Mouse (Mus musculus) kidney, postnatal 0 days (tissue): ENCODE measurements around the gene Hemk1. TPM values are rescaled to one million over a fixed set of nuclear protein-coding genes. Genes with fewer than 3 reads are reported as not detected.
A peak's percentile ranks its signal among the peaks of the same experiment; 100 is the strongest.

Source experiments
- ATAC-seq: fragments of 200-750 bp; cut with Nextera tagmentation; replicated peaks from 2 replicates; pipeline ENCODE4 v1.8.0; 2017; ENCODE audit warnings: low read depth, moderate number of reproducible peaks, moderate TSS enrichment, moderate library complexity; ENCODE audit not compliant: low FRiP score
- DNase-seq: peaks from one replicate; pipeline ENCODE4 v3.0.0-alpha.2; 2016; ENCODE audit warnings: low spot score
- H3K27ac ChIP-seq: fragments of 300-500 bp; sonication (generic); 2 replicates; pipeline ENCODE4 v1.5.1; 2014; ENCODE audit warnings: mild to moderate bottlenecking
- H3K27me3 ChIP-seq: fragments of 300-500 bp; sonication (generic); 2 replicates; pipeline ENCODE4 v1.6.1; 2014; ENCODE audit warnings: low read length, mixed read lengths; ENCODE audit not compliant: insufficient read depth
- H3K36me3 ChIP-seq: fragments of 300-500 bp; sonication (generic); 2 replicates; pipeline ENCODE4 v1.6.1; 2014; ENCODE audit warnings: low read length, mixed read lengths; ENCODE audit not compliant: insufficient read depth
- H3K4me1 ChIP-seq: fragments of 300-500 bp; sonication (generic); replicated peaks from 2 replicates; pipeline ENCODE4 v1.6.1; 2014; ENCODE audit warnings: antibody characterized with exemption, low read length, mixed read lengths; ENCODE audit not compliant: insufficient read depth
- H3K4me2 ChIP-seq: fragments of 300-500 bp; sonication (generic); 2 replicates; pipeline ENCODE4 v1.6.1; 2014; ENCODE audit warnings: mild to moderate bottlenecking, low read length, moderate library complexity, mixed read lengths
- H3K4me3 ChIP-seq: fragments of 300-500 bp; sonication (generic); replicated peaks from 2 replicates; pipeline ENCODE4 v1.5.1; 2014; ENCODE audit warnings: low read depth, low read length
- H3K9ac ChIP-seq: fragments of 300-500 bp; sonication (generic); 2 replicates; pipeline ENCODE4 v1.6.1; 2014; ENCODE audit warnings: low read depth, low read length
- H3K9me3 ChIP-seq: fragments of 300-500 bp; sonication (generic); replicated peaks from 2 replicates; pipeline ENCODE4 v1.6.1; 2016; ENCODE audit warnings: low read length, inconsistent platforms, mixed read lengths
- CTCF ChIP-seq: IDR thresholded peaks from 2 replicates; pipeline ENCODE4 v1.5.1; 2016; ENCODE audit warnings: antibody characterized with exemption, low read depth, mild to moderate bottlenecking, moderate library complexity
- WGBS: fragments of 180-500 bp; shearing (Covaris S2); extraction: QIAGEN DNeasy Blood & Tissue Kit; methylation state at CpG from one replicate; pipeline ENCODE4 v1.1.7; 2014; 5-methylcytosine and 5-hydroxymethylcytosine counted together
- polyA plus RNA-seq: library from polyadenylated mRNA; unstranded; fragments of >200 nt; fragmentation: Nextera tagmentation; extraction: Ambion mirVana; gene quantifications from 2 replicates; pipeline ENCODE4 v1.2.1, GENCODE M21; 2015

Gene Hemk1
- polyA plus RNA-seq, 1 experiment from 2014 or later = 10.1 TPM

GRCm38 (mm10) chr9:107303900-107304299 lies 34.2 kb downstream of the Hemk1 start:
- Histone ChIP-seq H3K4me1 (peaks cover 33% of the 10 kb centered on the region), H3K9ac (no peak overlapping the region), H3K4me3 (no peak overlapping the region), H3K27me3 (no peaks in the 10 kb centered on the region), H3K27ac (no peak overlapping the region), H3K4me2 (no peak overlapping the region), H3K9me3 (no peaks in the 10 kb centered on the region), H3K36me3 (peaks cover 23% of the 10 kb centered on the region; the same call in 1 of the 2 replicates)
- no peak for DNase-seq
- ATAC-seq = no peak
- no peak for TF ChIP-seq CTCF
- WGBS = 83% methylated on average over 5 of the region's 5 CpGs

GRCm38 (mm10) chr9:107303121-107303820 lies 34.9 kb downstream of the Hemk1 start:
- Histone ChIP-seq H3K27me3 (no peaks in the 10 kb centered on the region), H3K4me3 (no peak overlapping the region), H3K36me3 (peaks cover 23% of the 10 kb centered on the region; the same call in 1 of the 2 replicates), H3K27ac (no peak overlapping the region), H3K9me3 (no peaks in the 10 kb centered on the region), H3K4me2 (no peak overlapping the region), H3K4me1 (peaks cover 30% of the 10 kb centered on the region), H3K9ac (no peak overlapping the region)
- no peak for ATAC-seq
- no peak for TF ChIP-seq CTCF
- 75% methylated on average over 9 of the region's 9 CpGs for WGBS
- DNase-seq = no peak

DNA sequence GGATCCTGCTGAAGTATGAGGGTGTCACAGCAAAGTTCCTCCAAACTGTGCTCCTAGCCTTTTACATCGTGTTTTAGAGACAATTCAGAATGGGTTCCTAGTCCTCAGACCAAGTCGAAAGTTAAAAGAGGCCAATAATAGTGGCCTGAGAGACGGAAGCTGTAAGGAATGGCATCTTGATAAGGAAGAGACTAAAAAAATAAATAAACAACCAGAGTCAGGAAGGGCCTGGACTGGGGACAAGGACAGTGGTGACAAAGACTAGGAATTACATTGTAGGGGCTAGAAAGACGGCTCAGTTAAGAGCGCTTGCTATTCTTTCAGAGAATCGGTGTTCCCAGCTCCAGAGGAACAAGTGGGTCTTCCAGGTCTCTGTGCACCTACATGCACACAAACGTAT lies 35.6 kb downstream of the Hemk1 start:
- DNase-seq (no peak), ATAC-seq (no peak)
- H3K9ac ChIP-seq = no peak overlapping the region
- 68% methylated on average over 7 of the region's 7 CpGs for WGBS
- TF ChIP-seq CTCF = no peak
- no peaks in the 10 kb centered on the region for H3K27me3 ChIP-seq
- H3K4me2 ChIP-seq = no peak overlapping the region
- H3K4me3 ChIP-seq = no peak overlapping the region
- H3K4me1 ChIP-seq = peaks cover 23% of the 10 kb centered on the region
- no peak overlapping the region for H3K27ac ChIP-seq
- H3K9me3 ChIP-seq = no peaks in the 10 kb centered on the region
- peaks cover 23% of the 10 kb centered on the region; the same call in 1 of the 2 replicates for H3K36me3 ChIP-seq

DNA sequence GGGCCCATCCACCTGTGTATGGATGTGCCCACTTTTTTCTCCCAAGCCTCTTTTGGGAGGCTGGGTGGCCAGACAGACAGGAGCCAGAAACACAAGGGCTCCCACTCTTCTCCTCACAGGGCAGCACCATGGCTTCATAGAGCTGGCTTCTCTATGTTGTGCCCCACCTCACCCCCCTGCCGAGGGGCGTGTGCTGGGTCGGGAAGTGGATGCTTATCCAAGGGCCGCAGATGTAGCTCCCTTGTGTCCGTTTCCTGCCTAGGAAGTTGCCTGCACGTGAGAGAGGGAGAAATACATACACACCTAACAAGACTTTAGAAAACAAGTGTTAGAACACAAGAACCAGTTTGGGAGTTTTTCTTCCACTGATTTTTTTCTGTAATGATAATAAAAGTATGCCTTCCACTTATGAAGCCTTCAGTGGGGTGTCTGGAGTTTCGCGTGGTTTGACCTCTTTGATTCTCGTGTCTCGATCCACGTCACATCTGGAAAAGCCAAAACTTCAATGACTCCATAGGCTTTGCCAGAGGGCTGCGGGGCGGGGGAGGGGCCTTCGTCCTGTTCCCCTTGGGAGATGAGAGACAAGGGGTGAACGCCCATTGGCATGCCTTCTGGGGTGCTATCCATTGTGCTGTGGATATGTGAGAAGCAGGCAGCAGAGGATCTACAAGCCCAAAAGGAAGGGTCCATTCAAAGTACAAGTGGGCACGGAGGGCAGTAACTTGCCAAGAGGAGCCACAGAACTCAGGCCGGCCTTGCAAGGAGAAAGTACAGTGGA lies 36.4 kb downstream of the Hemk1 start:
- Histone ChIP-seq H3K4me2 (no peak overlapping the region), H3K9me3 (no peaks in the 10 kb centered on the region), H3K9ac (no peak overlapping the region), H3K27ac (0 out of 2 replicates have a peak overlapping the region, but pooled peaks have one; percentile 5), H3K27me3 (no peaks in the 10 kb centered on the region), H3K4me1 (peaks cover 17% of the 10 kb centered on the region), H3K36me3 (peaks cover 23% of the 10 kb centered on the region; the same call in 1 of the 2 replicates), H3K4me3 (no peak overlapping the region)
- ATAC-seq (no peak), DNase-seq (no peak)
- WGBS = 78% methylated on average over 17 of the region's 17 CpGs
- TF ChIP-seq CTCF = no peak

DNA sequence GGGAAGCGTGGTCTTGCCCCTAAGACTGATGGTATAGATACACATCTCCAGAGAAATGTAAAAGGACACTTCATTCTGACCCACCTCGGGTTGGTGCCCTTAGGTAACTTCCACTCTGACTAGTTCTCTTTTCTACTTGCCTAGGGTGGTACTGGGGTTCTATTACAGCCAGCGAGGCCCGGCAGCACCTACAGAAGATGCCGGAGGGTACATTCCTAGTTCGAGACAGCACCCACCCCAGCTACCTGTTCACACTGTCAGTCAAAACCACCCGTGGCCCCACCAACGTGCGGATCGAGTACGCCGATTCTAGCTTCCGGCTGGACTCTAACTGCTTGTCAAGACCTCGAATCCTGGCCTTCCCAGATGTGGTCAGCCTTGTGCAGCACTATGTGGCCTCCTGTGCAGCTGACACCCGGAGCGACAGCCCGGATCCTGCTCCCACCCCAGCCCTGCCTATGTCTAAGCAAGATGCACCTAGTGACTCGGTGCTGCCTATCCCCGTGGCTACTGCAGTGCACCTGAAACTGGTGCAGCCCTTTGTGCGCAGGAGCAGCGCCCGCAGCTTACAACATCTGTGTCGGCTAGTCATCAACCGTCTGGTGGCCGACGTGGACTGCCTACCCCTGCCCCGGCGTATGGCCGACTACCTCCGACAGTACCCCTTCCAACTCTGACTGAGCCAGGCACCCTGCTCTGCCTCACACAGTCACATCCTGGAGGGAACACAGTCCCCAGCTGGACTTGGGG lies 37.8 kb downstream of the Hemk1 start:
- no peak for ATAC-seq
- no peak overlapping the region for H3K4me2 ChIP-seq
- TF ChIP-seq CTCF = no peak
- H3K9ac ChIP-seq = no peak overlapping the region
- peaks cover 23% of the 10 kb centered on the region; the same call in 1 of the 2 replicates for H3K36me3 ChIP-seq
- H3K27ac ChIP-seq = no peak overlapping the region
- no peak overlapping the region for H3K4me3 ChIP-seq
- WGBS = 93% methylated on average over 30 of the region's 30 CpGs
- H3K9me3 ChIP-seq = no peaks in the 10 kb centered on the region
- no peaks in the 10 kb centered on the region for H3K27me3 ChIP-seq
- H3K4me1 ChIP-seq = peaks cover 13% of the 10 kb centered on the region
- DNase-seq = no peak

GRCm38 (mm10) chr9:107299783-107300182 lies 38.4 kb downstream of the Hemk1 start:
- Histone ChIP-seq H3K9ac (no peak overlapping the region), H3K27me3 (no peaks in the 10 kb centered on the region), H3K27ac (no peak overlapping the region), H3K9me3 (no peaks in the 10 kb centered on the region), H3K4me2 (peak overlapping the region; percentile 18; the same call in 1 of the 2 replicates), H3K4me1 (peaks cover 8% of the 10 kb centered on the region), H3K4me3 (no peak overlapping the region), H3K36me3 (peaks cover 23% of the 10 kb centered on the region; the same call in 1 of the 2 replicates)
- no peak for ATAC-seq
- DNase-seq = no peak
- WGBS = 83% methylated on average over 7 of the region's 7 CpGs
- no peak for TF ChIP-seq CTCF
